Mouse (Mus musculus) layer of hippocampus, adult 18-20 months (tissue): ENCODE results near the gene Zfp53. TPM values are rescaled to one million over a fixed set of nuclear protein-coding genes. Genes with fewer than 3 reads are reported as not detected.
A peak's percentile ranks its signal among the peaks of the same experiment; 100 is the strongest.

Source experiments
- DNase-seq, 2 experiments: peaks; one replicate each; pipeline ENCODE4 v3.0.0; 2022; ENCODE audit warnings: low spot score in 2 of 2
- total RNA-seq, 2 experiments: library from RNA; stranded (reverse); gene quantifications; 2 replicates each; pipeline ENCODE4 v1.2.3; 2021

Gene Zfp53
- total RNA-seq, 2 experiments from 2014 or later: 4.6 to 4.8 TPM

DNA sequence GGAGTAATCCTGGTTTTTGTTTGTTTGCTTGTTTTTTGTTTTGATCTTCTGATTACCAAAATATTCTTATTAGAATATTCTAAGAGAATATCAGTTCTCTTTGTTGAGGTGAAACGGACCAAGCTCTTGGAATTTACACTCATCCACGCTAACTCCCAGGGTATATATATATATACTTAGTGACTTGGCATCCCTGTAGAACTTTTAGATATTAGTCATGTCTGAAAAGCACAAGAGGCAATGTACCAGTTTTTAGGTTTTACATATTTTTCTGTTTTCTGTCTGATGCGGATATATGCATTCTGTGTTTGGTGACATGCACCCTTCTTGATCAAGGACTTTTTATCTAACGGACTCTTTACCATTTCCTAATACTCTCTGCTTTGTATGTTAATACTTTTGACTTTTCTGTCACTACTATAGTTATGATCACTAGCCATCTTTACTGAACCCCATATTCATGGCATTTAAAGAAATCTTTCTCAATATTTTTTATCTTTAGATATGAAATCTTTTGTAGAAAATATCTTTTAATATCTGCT is 28.4 kb downstream of the Zfp53 start:
- no peak for DNase-seq

- DNase-seq: no peak
Measured at GRCm38 (mm10) chr17:21526270-21526669, 37.5 kb downstream of the Zfp53 start.

DNA sequence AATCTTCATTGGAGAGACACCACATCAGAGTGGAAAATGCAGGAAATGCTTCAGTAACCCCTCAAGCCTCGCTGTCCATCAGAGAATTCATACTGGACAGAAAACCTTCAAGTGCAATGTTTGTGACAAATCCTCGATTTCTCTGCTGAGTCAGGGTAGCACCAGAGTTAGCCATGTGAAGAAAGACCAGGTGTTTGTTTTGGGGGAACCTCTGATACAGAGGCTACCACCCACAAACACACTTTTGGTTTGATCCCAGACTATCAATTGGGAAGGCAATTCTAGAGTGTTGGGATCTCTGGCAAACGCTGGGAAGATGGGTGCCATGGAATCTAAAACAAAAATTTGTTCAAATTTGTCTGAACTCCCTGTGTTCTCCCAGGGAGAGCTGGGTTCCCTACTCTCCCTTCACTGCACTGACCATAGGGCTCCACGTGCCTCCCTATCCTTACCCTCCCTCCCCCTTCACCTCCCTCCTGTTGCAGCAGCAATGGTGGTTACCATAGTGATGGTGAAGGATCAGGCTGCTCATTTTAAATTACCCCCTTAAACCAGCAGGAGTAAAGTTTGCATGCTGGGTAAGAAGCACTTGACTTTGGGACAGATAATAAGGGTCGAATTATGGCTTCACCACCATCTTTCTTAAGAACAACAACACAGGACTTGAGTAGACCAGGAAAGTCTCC is 42.0 kb downstream of the Zfp53 start:
- no peak for DNase-seq

DNA sequence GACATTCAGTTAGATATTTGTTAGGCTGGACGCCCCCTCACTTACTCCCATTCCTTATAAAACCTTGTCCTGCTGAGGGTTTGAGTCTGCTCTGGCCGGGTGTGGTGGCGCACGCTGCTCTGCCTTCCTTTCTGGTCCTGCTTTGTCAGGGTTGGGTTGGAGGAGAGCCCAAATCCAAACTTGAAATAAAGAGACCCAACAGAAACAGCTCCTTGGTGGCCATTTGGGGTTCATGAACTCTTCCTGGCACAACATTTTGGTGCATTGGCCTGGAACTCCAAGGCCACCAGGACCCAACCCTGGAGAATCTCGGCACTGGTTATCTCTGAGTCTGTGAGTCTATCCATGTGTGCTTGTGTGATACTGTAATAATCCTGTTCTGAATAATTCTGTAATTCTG is 42.8 kb downstream of the Zfp53 start:
- peak in 1 of 2 experiments; percentile 32 for DNase-seq

DNA sequence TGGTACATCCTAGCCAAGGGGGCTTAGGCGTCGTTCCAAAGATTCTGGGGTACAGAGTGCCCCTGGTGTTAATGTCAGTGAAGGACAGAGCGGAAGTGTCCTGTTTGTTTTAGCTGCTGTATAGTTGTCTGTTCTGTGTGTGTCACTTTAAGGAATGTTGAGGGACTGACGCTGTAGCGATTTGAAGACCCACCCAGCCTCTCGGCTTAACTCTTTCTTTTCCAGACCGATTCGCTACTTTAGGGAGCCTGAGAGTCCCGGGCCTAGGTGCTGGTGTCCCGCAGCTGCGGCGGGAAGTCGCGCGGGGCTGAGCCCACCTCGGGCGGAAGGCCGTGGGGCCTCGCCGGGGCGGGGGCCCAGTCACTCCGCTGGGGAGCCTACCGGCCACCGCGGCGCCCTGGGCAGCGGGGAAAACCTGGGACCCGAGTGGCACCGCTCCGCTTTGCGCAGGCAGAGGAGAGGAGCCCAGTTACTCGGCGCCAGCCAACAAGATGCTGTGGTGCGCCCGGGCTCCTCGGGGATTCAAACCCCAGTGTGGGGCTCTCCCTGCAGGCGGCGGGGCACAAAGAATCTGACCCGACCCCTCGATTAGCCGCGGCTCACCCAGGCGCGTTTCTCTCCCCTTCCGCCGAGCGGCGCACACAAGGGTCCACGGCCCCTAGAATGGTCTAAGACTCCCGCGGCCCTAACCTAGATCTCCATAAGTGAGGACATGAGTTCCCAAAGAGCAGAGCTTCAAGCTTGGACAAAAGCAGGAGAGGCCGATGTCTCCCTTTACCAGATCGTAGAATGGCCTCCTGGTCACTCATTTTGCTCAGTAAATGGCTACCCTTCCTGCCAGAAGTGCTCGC is 43.5 kb downstream of the Zfp53 start:
- peak; percentile 47 to 82 for DNase-seq

- DNase-seq: no peak
Measured at GRCm38 (mm10) chr17:21533961-21534360, 45.2 kb downstream of the Zfp53 start.

DNA sequence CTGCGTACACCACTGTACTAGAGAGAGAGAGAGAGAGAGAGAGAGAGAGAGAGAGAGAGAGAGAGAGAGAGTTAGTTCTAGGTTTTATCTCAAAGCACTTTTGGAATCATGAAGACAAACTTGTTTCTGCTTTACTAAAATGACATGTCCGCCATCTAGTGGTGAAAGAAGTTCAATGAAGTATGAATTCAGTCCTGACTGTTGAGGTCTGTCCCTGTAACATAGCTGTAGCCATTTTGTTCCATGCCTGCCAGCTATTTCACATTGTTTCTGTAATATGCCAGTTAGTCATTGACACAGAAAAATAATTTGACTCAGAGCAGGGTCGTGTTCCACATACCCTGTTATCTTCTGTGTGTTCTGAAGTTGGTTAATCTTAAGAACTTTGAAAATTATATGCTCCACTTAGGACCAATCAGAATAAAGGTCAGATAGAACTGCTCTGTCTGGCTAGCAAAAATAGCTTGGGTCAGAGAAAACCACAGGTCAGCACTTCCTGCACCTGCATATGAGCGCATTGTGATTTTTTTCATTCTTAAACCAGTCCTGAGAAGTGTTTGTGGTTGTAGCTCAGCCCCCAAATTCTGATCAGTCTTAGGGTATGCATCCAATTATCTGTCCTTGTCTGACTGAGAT is 45.8 kb downstream of the Zfp53 start:
- peak in 1 of 2 experiments; percentile 88 for DNase-seq

DNA sequence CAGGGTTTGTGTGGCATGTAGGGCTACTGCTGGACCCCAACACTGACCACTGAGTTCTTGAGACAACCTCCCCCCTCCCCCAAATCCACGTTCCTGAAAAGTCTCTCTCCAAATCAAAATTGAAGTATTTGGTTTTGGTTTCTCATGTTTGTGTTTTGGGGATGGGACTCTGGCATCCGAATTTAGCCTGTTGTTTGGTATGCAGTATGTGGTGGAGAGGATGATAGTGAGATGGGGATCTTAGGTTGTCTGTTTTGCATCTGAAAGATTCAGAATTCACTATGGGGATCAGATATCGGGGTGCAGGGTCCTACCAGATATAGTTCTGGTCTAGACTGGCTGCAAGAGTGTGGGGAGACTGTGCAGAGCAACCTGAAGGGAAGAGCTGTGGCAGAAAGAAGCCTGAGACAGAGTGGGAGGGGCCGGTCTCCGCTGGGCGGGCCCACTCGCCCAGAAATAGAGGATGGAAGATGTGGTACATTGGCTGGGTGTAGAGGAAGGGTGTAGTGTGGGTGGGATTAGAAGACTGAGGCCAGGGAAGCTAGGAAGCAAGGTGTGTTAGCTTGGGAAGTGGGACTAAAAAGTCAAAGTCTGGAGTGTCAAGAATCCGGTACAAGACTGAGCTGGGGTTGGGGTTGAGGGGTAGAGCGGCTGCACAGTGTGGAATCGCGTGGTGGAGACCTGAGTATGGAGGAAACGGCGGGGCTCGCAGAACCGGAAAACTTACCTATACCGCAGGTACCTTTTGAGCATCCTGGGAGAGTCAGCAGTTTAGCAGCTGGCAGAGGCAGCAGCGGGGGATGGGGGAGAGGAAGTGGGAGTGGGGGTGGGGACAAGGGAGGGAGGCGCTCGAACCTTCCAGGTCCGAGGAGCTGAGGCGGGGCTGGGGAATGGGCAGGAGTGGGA is 46.6 kb downstream of the Zfp53 start, which contains the start of gene Zfp52:
Gene Zfp52, plus strand, starts transcription at position 444 of the 906 bp plus-strand sequence.
- peak; percentile 54 to 69 for DNase-seq

- no peak for DNase-seq
Measured at GRCm38 (mm10) chr17:21536096-21536495, 47.3 kb downstream of the Zfp53 start.

GRCm38 (mm10) chr17:21536676-21537075 is 47.9 kb downstream of the Zfp53 start:
- DNase-seq: no peak

GRCm38 (mm10) chr17:21557831-21558230 is 69.0 kb downstream of the Zfp53 start:
- DNase-seq: peak in 1 of 2 experiments; percentile 9

Other genes with a start within 250 kb of the Zfp53 start
- not detected for gene Vmn1r235, start 232.6 kb upstream of the Zfp53 start, total RNA-seq
- gene Vmn1r236, start 206.1 kb upstream of the Zfp53 start, total RNA-seq: not detected
- not detected for gene Vmn1r237, start 177.1 kb upstream of the Zfp53 start, total RNA-seq
- gene Zfp677, start 105.2 kb upstream of the Zfp53 start, total RNA-seq: 1 to 10 TPM; 1.5 TPM
- 1 to 10 TPM in 1 of 2 experiments, under 1 TPM in 1; 0.84 to 1.5 TPM for gene Zfp54, start 65.8 kb upstream of the Zfp53 start, total RNA-seq
- gene Zfp51, start 38.6 kb upstream of the Zfp53 start, total RNA-seq: 1 to 10 TPM; 3.6 to 3.8 TPM
- gene Zfp52, start 46.5 kb downstream of the Zfp53 start, total RNA-seq: 1 to 10 TPM; 8.0 TPM
- gene Zfp948, start 78.0 kb downstream of the Zfp53 start, total RNA-seq: 10 to 100 TPM; 11.4 to 13.1 TPM
- 10 to 100 TPM in 1 of 2 experiments, 1 to 10 TPM in 1; 9.4 to 11.6 TPM for gene Zfp983, start 161.6 kb downstream of the Zfp53 start, total RNA-seq
- gene Gm10226, start 202.9 kb downstream of the Zfp53 start, total RNA-seq: 1 to 10 TPM; 2.1 to 5.4 TPM
- gene Zfp760, start 218.7 kb downstream of the Zfp53 start, total RNA-seq: 1 to 10 TPM; 7.3 to 8.6 TPM
- gene Zfp229, start 241.8 kb downstream of the Zfp53 start, total RNA-seq: 1 to 10 TPM; 3.8 to 3.9 TPM